Mouse (Mus musculus) myocyte (in vitro differentiated cells): ENCODE measurements around the gene Akt1.

Experiments
- E2F4 ChIP-seq: IDR thresholded peaks from one replicate; pipeline ENCODE4 v1.6.1; 2011; ENCODE audit warnings: mild to moderate bottlenecking, control low read depth, moderate library complexity; ENCODE audit not compliant: insufficient read depth
- POLR2A ChIP-seq: IDR thresholded peaks from one replicate; pipeline ENCODE4 v1.6.1; 2011; ENCODE audit warnings: low read depth, mild to moderate bottlenecking, control low read depth, moderate library complexity; ENCODE audit not compliant: insufficient read length

- TF ChIP-seq POLR2A = no peak
- no peak for TF ChIP-seq E2F4
Measured at GRCm38 (mm10) chr12:112717140-112717539, 42.5 kb upstream of the Akt1 start.
